Mouse (Mus musculus) embryonic facial prominence, embryonic 11.5 days (tissue): ENCODE results near the gene Sdhaf2. TPM values are rescaled to one million over a fixed set of nuclear protein-coding genes. Genes with fewer than 3 reads are reported as not detected.
"Not testable (repeated sequence)": the region's sequence is repeated elsewhere in the genome, so short reads cannot be mapped to it uniquely, and the experiment has no call there.

ENCODE experiments used
- ATAC-seq: fragments of 200-750 bp; cut with Nextera tagmentation; replicated peaks from 2 replicates; pipeline ENCODE4 v1.8.0; 2017; ENCODE audit warnings: low read depth; ENCODE audit not compliant: insufficient number of reproducible peaks, low FRiP score, low TSS enrichment
- DNase-seq: peaks from one replicate; pipeline ENCODE4 v3.0.0-alpha.2; 2015; ENCODE audit warnings: low spot score
- H3K27ac ChIP-seq: fragments of 300-500 bp; sonication (generic); replicated peaks from 2 replicates; pipeline ENCODE4 v1.5.1; 2014; ENCODE audit warnings: mild to moderate bottlenecking, low read depth, low read length, control low read depth
- H3K27me3 ChIP-seq: fragments of 300-500 bp; sonication (generic); 2 replicates; pipeline ENCODE4 v1.6.1; 2014; ENCODE audit warnings: mild to moderate bottlenecking, low read length, moderate library complexity, mixed read lengths; ENCODE audit not compliant: control insufficient read depth, insufficient read depth
- H3K36me3 ChIP-seq: fragments of 300-500 bp; sonication (generic); replicated peaks from 2 replicates; pipeline ENCODE4 v1.6.1; 2014; ENCODE audit warnings: low read depth, mild to moderate bottlenecking, low read length, moderate library complexity, mixed read lengths; ENCODE audit not compliant: control insufficient read depth, insufficient read depth
- H3K4me1 ChIP-seq: fragments of 300-500 bp; sonication (generic); 2 replicates; pipeline ENCODE4 v1.6.1; 2014; ENCODE audit warnings: low read length, mixed read lengths; ENCODE audit not compliant: control insufficient read depth, insufficient read depth
- H3K4me2 ChIP-seq: fragments of 300-500 bp; sonication (generic); 2 replicates; pipeline ENCODE4 v1.6.1; 2014; ENCODE audit warnings: low read depth, mild to moderate bottlenecking, control low read depth, low read length, moderate library complexity
- H3K4me3 ChIP-seq: fragments of 300-500 bp; sonication (generic); 2 replicates; pipeline ENCODE4 v1.5.1; 2014; ENCODE audit warnings: low read depth, low read length, control low read depth
- H3K9ac ChIP-seq: fragments of 300-500 bp; sonication (generic); replicated peaks from 2 replicates; pipeline ENCODE4 v1.6.1; 2014; ENCODE audit warnings: mild to moderate bottlenecking, control low read depth, low read length
- H3K9me3 ChIP-seq: fragments of 300-500 bp; sonication (generic); replicated peaks from 2 replicates; pipeline ENCODE4 v1.6.1; 2016; ENCODE audit warnings: mild to moderate bottlenecking, low read length, inconsistent platforms, mixed read lengths; ENCODE audit not compliant: control insufficient read depth
- WGBS: fragments of 180-500 bp; shearing (Covaris S2); extraction: QIAGEN DNeasy Blood & Tissue Kit; methylation state at CpG from one replicate; pipeline ENCODE4 v1.1.7; 2014; 5-methylcytosine and 5-hydroxymethylcytosine counted together
- polyA plus RNA-seq: library from polyadenylated mRNA; unstranded; fragments of >200 nt; fragmentation: Nextera tagmentation; extraction: Ambion mirVana; gene quantifications from 2 replicates; pipeline ENCODE4 v1.2.1, GENCODE M21; 2014

Gene Sdhaf2
- polyA plus RNA-seq, result 60.4 and 66.2 TPM in 2 replicates

DNA sequence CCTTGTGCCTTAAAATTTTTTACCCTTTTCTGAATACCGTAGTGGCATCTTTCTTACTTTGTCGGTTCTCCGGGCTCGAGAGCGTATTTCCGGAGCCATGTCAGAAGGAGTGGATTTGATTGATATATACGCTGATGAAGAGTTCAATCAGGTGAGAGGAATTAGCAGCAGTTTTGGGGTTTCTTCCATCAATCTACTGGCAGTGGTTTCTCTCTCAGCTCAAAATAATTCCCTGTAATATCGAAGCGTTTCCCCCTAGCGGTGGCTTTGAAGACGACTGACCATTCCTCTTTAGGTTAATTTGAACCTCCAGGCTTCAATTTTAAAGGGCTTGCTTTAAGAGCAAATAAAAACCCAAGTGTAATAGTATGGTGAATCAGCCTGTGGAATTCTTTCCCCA is at the start of gene Sdhaf2:
Sdhaf2 (minus strand) TSS at position 233 of the 400 bp plus-strand sequence.
- peak; percentile 1; the same call in 1 of the 2 replicates for ATAC-seq
- Histone ChIP-seq H3K4me1 (no peaks in the 10 kb centered on the region), H3K27ac (peak within 1 kb of the TSS; percentile 96), H3K9me3 (no peaks in the 10 kb centered on the region), H3K36me3 (0 out of 2 replicates have a peak, but pooled peaks cover 3% of the 10 kb centered on the region), H3K9ac (peak within 1 kb of the TSS; percentile 98), H3K4me2 (peak within 1 kb of the TSS; percentile 76), H3K27me3 (no peaks in the 10 kb centered on the region), H3K4me3 (peak within 1 kb of the TSS; percentile 98)
- 0% methylated on average over 11 of the region's 11 CpGs for WGBS
- peak; percentile 84 for DNase-seq

DNA sequence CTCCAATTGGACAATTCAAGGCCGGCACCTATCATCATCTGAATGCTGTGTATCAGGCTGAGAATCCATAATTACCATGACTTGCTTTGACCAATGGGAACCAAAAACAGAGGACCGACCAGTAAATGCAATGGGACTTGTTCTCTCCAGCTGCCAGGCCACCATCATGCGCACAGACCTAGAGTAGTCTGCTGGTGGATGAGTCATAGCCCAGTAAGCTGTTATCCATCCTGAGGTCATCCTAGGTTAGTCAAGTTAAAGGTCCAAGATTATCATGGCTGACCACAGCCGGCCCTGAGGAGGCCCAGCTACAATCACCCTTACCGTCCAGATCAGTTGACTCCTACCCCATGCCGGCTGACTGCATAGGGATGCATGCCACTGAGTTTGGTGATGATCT is 43.7 kb upstream of the Sdhaf2 start:
- WGBS, result 92% methylated on average over 6 of the region's 6 CpGs
- Histone ChIP-seq H3K36me3 (peaks cover 6% of the 10 kb centered on the region), H3K4me2 (no peak overlapping the region), H3K9me3 (no peaks in the 10 kb centered on the region), H3K27ac (no peak overlapping the region), H3K9ac (no peak overlapping the region), H3K4me1 (no peaks in the 10 kb centered on the region), H3K4me3 (no peak overlapping the region), H3K27me3 (no peaks in the 10 kb centered on the region)
- ATAC-seq (no peak), DNase-seq (no peak)

DNA sequence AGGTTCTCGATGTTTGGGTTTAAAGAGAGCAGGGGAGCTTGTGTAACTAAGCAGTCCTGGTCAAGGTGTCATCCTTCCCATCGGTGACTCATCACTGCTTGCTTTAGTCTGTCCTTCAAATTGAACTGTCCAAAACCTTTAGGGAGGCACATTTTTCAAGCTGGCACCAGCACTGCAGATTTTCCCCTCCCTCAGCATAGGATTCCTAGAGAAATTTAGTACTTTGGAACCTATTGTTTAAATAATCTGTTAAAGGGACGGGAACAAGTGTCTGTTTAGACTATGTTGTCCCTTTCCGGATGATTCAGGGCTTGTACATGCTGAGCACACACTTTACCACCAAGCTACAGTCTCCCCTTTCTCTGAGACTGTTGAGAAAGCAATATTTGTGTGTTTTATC is 39.3 kb upstream of the Sdhaf2 start:
- WGBS, result 86% methylated on average over 4 of the region's 4 CpGs
- ATAC-seq (no peak), DNase-seq (no peak)
- Histone ChIP-seq H3K4me2 (no peak overlapping the region), H3K9ac (no peak overlapping the region), H3K36me3 (no peaks in the 10 kb centered on the region; the same call in 1 of the 2 replicates), H3K4me3 (no peak overlapping the region), H3K9me3 (no peaks in the 10 kb centered on the region), H3K27ac (no peak overlapping the region), H3K27me3 (no peaks in the 10 kb centered on the region), H3K4me1 (no peaks in the 10 kb centered on the region)

DNA sequence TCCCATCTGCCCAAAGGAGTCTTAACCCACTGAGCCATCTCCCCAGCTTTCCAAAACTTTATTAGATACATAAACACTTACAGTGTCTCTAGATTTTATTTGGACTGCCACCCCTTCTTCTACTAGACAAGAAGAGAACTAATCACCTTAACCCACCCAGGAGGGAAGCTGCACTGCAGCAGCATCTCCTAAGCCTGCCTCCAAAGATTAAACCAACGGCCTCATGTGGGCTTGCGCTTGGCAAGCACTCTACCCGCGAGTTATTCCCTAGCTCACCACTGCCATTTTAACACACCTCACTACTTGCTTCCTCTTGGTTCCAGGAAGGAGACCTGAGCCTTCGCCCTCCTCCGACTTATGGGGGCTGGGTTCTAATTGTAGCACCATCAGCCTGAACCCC is 38.3 kb upstream of the Sdhaf2 start:
- Histone ChIP-seq H3K9ac (no peak overlapping the region), H3K9me3 (no peaks in the 10 kb centered on the region), H3K4me1 (no peaks in the 10 kb centered on the region), H3K4me2 (no peak overlapping the region), H3K4me3 (no peak overlapping the region), H3K27ac (no peak overlapping the region), H3K36me3 (no peaks in the 10 kb centered on the region; the same call in 1 of the 2 replicates), H3K27me3 (no peaks in the 10 kb centered on the region)
- no peak for ATAC-seq
- DNase-seq, result no peak
- 84% methylated on average over 6 of the region's 6 CpGs for WGBS

DNA sequence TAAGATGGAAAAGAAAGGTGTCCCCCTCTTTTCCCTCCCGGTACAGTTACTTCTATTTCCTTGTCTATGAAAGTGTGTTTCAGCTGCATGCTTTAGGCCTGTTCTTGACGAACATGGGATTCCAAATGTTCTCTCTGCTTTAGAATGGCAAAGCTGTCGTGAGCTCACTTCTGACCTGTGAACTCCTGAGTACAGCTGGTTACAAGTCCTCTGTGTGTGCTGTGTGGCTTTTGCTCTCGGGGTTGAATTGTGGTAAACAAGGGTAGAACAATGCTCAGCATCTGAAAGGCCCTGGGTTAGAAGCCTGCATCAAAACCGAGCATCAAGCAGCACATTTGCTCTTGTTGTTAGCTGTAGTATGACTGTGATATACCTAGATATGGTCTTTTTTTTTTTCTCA is 36.4 kb upstream of the Sdhaf2 start:
- Histone ChIP-seq H3K9ac (no peak overlapping the region), H3K9me3 (no peaks in the 10 kb centered on the region), H3K4me3 (no peak overlapping the region), H3K27me3 (no peaks in the 10 kb centered on the region), H3K4me1 (no peaks in the 10 kb centered on the region), H3K27ac (no peak overlapping the region), H3K4me2 (no peak overlapping the region), H3K36me3 (no peaks in the 10 kb centered on the region; the same call in 1 of the 2 replicates)
- ATAC-seq (no peak), DNase-seq (no peak)
- 42% methylated on average over 5 of the region's 5 CpGs for WGBS

DNA sequence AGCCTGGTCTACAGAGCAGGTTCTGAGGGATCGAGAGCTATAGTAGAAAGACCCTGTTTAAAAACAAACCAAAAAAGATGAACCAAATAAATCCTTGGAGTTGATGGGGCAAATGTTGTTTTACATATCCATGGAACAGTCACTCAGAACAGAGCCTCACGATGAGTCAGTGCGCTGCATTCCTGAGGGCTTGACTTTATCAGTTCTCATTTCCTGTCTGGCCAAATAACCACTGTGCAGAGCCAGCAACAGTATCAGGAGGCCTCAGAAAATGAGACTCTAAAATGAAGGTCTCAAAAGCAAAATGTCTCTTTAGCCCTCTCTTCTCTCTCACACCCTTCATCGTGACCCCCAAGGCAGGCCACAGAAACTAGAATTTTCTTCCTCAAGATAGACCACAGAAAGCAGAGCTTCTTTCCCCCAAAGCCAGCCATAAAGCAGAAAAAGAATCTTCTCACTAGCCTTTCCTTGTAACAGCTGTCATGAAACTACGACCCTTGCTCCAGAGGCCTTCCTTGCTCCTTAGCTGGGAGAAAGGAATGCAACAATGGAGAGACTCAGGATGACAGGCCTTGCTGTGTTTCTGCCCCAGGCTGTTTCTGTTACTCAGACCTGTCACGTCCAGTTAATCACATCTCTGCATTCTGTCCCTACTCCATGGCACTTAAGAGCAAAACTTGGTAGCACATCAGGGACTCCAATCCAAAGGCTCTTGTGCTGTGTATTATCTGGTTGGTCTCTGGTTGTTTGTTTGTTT is 35.8 kb upstream of the Sdhaf2 start:
- no peaks in the 10 kb centered on the region for H3K4me1 ChIP-seq
- H3K27ac ChIP-seq, result 0 out of 2 replicates have a peak overlapping the region, but pooled peaks have one; percentile 20
- no peak overlapping the region for H3K4me3 ChIP-seq
- H3K36me3 ChIP-seq, result no peaks in the 10 kb centered on the region; the same call in 1 of the 2 replicates
- DNase-seq, result peak; percentile 39
- no peaks in the 10 kb centered on the region for H3K9me3 ChIP-seq
- ATAC-seq, result no peak
- H3K27me3 ChIP-seq, result no peaks in the 10 kb centered on the region
- H3K4me2 ChIP-seq, result no peak overlapping the region
- H3K9ac ChIP-seq, result peak overlapping the region; percentile 34; the same call in 1 of the 2 replicates
- 49% methylated on average over 6 of the region's 6 CpGs for WGBS

DNA sequence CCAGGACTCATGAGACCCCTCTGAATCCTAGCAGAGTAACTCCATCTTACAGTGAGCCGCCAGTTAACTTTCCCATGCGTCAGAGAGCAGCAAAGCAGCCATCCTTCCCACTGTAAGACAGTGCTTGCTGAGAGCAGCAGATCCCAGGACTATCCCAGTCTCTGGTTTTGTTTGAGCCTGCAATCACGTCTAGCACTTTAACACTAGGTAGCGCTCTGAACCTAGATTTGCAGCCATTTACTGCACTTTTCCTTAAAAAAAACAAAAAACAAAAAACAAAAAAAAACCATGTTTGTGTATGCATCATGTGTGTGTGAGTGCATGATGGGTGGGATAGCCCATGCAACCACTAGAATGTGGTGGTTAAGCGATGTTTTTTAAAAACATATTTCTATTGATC is 34.2 kb upstream of the Sdhaf2 start:
- 36% methylated on average over 5 of the region's 5 CpGs for WGBS
- H3K9me3 ChIP-seq, result no peaks in the 10 kb centered on the region
- no peak for ATAC-seq

DNA sequence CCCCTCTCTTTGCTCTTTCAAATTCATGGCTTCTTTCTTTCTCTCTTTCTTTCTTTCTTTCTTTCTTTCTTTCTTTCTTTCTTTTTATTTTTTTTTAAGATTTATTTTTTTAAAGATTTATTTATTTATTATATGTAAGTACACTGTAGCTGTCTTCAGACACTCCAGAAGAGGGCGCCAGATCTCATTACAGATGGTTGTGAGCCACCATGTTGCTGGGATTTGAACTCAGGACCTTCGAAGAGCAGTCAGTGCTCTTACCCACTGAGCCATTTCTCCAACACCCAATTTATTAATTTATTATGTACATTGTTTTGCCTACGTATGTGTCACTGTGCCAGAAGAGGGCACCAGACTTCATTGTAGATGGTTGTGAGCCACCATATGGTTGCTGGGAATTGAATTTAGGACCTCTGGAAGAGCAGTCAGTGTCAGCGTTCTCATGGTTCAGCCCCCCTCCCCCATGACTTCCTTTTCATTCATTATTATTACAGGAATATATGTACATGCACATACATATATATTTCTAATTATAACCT is 32.0 kb upstream of the Sdhaf2 start:
- H3K4me2 ChIP-seq, H3K9ac ChIP-seq, H3K27ac ChIP-seq, H3K4me1 ChIP-seq, H3K4me3 ChIP-seq, ATAC-seq, H3K9me3 ChIP-seq, DNase-seq, H3K27me3 ChIP-seq, H3K36me3 ChIP-seq: not testable (repeated sequence)
- WGBS, result 69% methylated on average over 4 of the region's 4 CpGs

More for the DNA sequence above, 34.2 kb upstream of the Sdhaf2 start:
- DNase-seq, result peak; percentile 39
- Histone ChIP-seq H3K27ac (no peak overlapping the region), H3K27me3 (no peaks in the 10 kb centered on the region), H3K4me2 (no peak overlapping the region), H3K36me3 (no peaks in the 10 kb centered on the region), H3K4me3 (no peak overlapping the region), H3K9ac (no peak overlapping the region), H3K4me1 (no peaks in the 10 kb centered on the region)
